In genomic region chr15:78937963-78938362, GRCm38 (mm10) we compare ENCODE assay signal across 14 mouse cellular contexts.
"Had no signal": no experiment of that assay in that cellular context is flagged by ENCODE, and none has a peak within 500 bp of the region (broad histone marks: within the 10 kb centered on the region; RNA-seq: fewer than 3 reads in every experiment).

No protein-coding gene starts in this region.

- ATAC-seq: lung, postnatal 0 days; midbrain, embryonic 16.5 days had no signal

- H3K9ac ChIP-seq: limb, embryonic 12.5 days; liver, embryonic 14.5 days; midbrain, embryonic 12.5 days had no signal

- H3K9me3 ChIP-seq: limb, embryonic 12.5 days; midbrain, embryonic 12.5 days had no signal

- H3K27me3 ChIP-seq: limb, embryonic 12.5 days had no signal

- H3K4me2 ChIP-seq: limb, embryonic 12.5 days; midbrain, embryonic 12.5 days had no signal

- H3K27ac ChIP-seq: limb, embryonic 12.5 days; liver, embryonic 14.5 days; midbrain, embryonic 12.5 days; stomach, postnatal 0 days had no signal

- H3K4me3 ChIP-seq: limb, embryonic 12.5 days; midbrain, embryonic 12.5 days; myocyte had no signal

- DNase-seq: kidney, adult 18-20 months; kidney, postnatal 10 days; kidney, postnatal 4 days; liver; lung, adult 2 months; lung, postnatal 36 days; thymus, postnatal 4 days had no signal
